Mouse (Mus musculus) small intestine, adult 2 months (tissue): ENCODE data around the gene Casc1.

Experiments used
- CTCF ChIP-seq: fragments of 200-500 bp; IDR thresholded peaks from 2 replicates; pipeline ENCODE4 v1.5.1; 2012; ENCODE audit warnings: low read depth, mild to moderate bottlenecking, control low read depth, inconsistent platforms, low read length, moderate library complexity, mixed read lengths; ENCODE audit not compliant: insufficient replicate concordance, insufficient read length; ENCODE audit errors: extremely low read depth
- POLR2A ChIP-seq: fragments of 200-500 bp; IDR thresholded peaks from 2 replicates; pipeline ENCODE4 v1.6.1; 2012; ENCODE audit warnings: low read depth, mild to moderate bottlenecking, control low read depth, inconsistent platforms, low read length, moderate library complexity

DNA sequence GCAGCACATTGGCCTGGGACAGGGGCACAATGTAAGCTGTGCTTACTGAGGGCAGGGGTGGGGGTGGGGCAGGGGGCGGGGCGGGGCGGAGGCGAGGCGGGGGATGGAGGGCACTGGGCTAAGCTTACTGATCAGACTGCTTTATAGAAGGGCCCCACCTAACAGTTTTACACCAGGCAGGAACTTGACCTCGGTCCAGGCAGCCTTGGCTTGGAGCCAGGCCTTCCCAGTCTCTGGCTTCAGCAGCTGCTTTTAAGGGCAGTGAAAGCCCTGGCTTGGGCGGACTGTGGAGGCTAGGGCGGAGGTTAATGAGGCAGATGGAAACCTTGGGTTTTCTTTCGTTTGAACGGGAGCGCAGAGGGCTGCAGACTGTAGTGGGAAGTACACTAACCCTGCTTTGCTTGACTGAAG is 37.0 kb downstream of the Casc1 start:
- TF ChIP-seq POLR2A (no peak), CTCF (no peak)
